Mouse (Mus musculus) gastrocnemius, postnatal 14 days (tissue): ENCODE measurements around the gene Gabbr2. TPM values are rescaled to one million over a fixed set of nuclear protein-coding genes. Genes with fewer than 3 reads are reported as not detected.

ENCODE experiments used
- DNase-seq: peaks from one replicate; pipeline ENCODE4 v3.0.0; 2021; ENCODE audit warnings: mixed read lengths
- intact Hi-C: fragments of 180-260 bp; cut with DNase I; formaldehyde crosslinking; loops from one replicate; pipeline ENCODE4 v1.15.1; 2025; ENCODE audit warnings: low total_unique reads
- total RNA-seq, 2 experiments: library from RNA; stranded (reverse); gene quantifications; 2 replicates each; pipeline ENCODE4 v1.2.3; 2021

The Gabbr2 gene
- total RNA-seq, 2 experiments from 2014 or later = 0.14 to 0.20 TPM

DNA sequence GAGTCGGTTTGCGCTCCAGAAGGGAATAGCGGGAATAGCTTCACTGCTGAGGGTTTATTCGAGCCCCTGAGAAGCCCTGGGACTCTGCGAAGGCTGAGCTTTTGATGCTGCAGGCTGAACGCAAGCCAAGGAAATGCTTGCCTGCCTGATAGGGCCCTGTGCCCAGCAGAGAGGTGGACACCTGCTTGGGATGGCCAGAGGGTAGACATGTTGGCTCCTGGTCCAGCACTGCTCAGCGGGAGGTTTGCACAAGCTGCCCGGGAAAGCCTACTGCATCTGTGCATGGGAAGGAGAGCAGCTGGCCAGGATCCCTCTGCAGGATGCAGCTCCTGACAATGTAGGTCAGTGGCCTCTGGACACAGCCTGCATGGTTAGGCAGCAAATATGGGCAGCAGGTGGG lies 301.1 kb downstream of the Gabbr2 start:
- no peak for DNase-seq
- intact Hi-C loops = loop anchor here (5.0 to 10.0 kb wide), 3 partner anchors 144 to 347 kb away; no protein-coding TSS in a partner anchor

DNA sequence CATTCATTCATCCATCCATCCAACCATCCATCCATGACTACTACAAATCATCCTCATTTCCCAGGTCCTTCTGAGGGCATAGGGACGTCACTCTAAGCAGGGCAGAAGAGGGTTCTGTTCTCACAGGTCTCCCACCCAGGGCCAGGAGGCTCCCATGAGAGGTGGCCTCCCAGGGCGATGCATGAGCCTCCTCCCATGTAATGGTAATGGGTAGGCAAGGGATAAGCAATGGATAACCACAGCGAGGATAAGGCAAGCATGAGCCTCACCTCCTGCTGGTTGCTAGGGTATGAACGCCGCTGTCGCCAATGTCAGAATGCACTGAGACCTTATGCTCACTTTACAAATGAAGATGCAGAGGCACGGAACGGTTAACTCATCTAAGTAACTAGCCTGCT lies 301.7 kb downstream of the Gabbr2 start:
- intact Hi-C loops = loop anchor here (5.0 to 10.0 kb wide), 3 partner anchors 145 to 347 kb away; no protein-coding TSS in a partner anchor
- DNase-seq = no peak

DNA sequence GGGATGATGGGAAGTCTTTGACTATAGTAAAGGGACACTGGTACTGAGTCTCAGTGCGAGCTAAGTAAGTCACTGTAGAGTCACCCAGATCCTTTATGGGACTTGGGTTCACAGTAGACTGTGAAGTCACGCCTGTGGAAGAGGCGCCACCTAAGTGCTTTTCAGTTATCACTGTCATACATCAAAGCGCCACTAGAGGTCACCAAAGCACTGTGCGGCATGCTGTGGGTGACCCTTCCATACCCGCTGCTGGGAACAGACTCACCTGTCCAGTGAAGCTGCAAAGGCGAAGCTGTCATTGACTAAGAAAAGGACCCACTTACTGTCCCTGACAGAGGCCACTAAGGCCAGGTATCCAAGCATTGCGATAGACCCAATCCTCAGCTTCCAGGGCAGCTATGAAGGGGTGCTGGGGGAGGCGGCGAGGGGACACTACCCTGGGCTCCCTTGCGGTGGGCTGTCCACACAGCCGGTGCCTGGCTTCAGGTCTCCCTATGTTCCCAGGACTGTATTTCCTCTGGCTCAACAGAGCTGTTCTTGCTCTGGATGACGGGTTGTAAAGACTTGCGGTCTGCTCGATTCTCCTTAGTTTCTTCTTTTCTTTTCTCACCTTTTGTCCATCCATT lies 302.2 kb downstream of the Gabbr2 start:
- intact Hi-C loops = loop anchor here (5.0 to 10.0 kb wide), 3 partner anchors 145 to 348 kb away; no protein-coding TSS in a partner anchor

DNA sequence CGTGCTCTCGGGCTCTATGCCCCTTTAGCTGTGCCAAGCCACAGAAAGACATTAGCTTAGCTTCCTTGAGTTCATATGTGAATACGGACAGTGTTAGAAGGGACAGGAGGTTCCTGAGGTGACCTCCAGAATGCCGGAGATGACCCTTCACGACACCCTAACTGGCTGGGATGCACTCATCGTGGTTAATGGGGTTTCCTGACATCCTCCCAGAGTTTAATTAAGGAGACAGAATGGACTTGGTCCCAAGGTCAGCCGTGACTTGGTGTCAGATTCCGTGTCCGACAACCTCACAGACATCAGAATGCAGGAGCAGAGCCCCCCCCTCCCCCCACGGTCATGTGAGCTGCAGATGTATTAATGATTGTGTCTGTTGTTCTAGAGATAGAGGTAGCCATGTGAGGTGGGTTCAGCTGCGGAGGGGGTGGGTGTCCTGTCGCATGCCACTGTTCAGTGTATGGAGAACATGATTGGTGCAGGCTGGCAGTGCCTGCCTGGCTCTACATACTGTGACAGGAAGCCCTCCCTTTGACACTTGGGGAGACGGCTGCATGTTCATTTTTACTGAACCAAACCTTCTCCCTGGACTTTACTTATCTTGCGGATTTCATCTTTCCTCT lies 303.4 kb downstream of the Gabbr2 start:
- no peak for DNase-seq

More for the DNA sequence above, 302.2 kb downstream of the Gabbr2 start:
- DNase-seq = peak; percentile 56

DNA sequence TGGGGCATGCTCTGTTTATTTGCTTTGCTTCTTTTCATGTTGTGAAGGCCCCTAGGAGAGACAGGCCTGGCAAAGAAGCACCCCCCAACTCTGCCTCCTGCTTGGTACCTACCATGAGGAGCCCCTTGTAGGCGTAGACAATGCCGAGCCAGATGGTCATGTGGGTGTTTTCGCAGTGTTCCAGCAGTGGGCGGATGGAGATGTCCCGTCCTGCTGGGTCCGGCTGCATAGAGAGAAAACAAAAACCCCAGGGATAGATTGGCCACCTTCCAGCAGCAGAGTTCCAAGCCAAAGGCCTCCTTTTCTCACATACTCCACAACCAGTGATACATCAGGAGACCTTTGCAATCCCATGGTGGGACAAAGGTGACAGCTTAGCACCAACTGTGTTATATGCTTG lies 307.5 kb downstream of the Gabbr2 start:
- intact Hi-C loops = no loop called here
- DNase-seq = peak; percentile 31

More for the DNA sequence above, 303.4 kb downstream of the Gabbr2 start:
- intact Hi-C loops = no loop called here

DNA sequence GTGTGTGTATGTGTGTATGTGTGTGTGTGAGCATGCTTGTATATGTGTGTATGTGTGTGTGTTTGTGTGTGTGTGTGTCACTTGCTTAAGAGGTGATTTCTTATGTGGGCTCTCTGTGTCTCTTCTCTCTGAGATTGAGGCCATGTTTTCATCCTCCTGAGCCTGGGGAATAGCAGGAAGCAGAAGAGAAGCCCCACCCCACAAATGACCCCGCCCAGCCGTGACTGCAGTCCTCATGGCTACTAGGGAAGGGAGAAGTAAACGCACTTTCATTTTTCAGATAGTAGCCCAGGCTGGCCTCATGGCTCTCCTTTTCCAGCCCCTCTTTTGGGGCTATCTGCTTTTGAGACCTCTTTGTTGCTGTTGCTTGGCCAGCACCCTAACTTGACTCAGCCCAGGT lies 315.0 kb downstream of the Gabbr2 start:
- intact Hi-C loops = no loop called here
- DNase-seq = no peak

DNA sequence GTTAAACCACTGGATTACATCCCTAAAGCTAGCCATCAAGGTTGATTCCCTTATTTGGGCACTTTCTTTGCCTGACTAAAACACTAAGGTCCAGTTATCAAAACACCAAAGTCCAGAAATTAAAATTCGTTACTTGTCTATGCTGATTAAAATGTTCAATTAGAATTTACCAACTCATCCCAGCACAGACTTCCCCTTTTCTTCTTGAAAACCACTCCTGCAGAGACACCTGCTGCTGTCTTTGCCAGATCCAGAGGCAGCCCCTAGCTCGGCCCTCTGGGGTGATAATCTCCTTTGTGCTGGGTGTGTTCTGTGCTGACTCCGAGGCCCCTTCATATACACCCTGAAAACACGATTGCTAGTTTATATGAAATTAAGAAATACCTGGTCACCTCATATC lies 315.7 kb downstream of the Gabbr2 start:
- DNase-seq = no peak
- intact Hi-C loops = no loop called here

DNA sequence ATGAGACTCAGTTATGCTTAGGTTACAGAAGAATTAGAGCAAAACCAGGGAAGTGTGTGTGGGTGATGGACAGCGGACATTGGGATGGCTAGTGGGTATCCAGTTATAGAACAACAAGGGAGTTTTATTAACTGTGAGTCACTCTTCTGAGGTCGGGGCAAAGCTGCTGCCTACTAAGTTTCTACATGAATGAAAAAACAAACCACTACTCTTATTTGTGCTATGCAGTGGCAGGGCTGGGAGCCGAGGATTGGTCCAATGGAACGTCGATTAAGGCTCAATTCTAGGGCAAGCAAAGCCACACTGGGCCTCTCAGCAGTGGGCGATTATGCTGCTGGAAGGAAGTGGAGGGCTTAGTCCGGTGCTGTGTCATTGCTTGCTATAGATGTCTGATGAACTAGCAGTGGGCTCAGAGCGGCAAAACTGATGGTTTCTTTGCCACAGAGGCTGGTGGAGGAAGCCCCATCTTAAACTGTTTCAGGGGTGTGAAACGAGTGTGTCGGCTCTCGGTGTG lies 316.3 kb downstream of the Gabbr2 start:
- intact Hi-C loops = no loop called here
- no peak for DNase-seq

DNA sequence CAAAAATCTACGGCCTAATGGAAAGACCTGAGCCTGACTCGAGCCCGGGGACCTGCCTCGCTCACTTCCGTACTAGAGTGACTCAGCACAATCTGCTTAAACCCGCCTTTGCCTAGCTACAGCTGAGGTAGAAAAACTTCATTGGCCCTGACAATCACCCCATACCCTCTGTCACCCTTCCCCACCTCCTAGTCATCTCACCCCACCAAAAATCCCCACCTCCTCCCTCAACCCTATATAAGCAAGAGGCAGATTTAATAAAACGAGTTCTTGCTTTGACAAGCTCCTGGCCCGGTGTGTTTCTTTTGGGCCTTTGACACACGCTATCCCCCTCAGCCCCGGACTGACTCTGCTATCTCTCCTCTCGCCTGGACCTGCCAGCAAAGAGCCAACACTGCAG lies 323.1 kb downstream of the Gabbr2 start:
- no peak for DNase-seq
- intact Hi-C loops = loop anchor here (10.0 kb wide), 1 partner anchor 164 kb away; no protein-coding TSS in a partner anchor

DNA sequence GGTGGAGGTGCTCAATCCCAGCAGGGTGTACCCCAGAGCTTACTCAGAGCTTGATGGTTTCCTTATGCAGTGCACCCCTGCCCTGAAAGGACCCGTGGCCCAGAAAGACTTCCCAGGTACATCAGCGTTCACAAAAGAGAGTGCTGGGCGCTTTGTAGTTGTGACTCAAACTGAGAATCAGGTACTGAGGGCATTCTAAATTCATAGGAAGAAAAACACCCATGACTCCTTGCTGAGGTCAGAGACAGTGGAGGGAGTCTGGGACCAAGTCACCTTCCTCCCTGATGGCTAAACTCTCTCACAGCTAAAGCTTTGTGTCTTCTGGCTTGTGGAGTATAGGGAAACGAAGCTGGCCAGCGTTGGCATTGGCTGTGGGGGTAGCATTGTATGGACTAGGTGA lies 325.3 kb downstream of the Gabbr2 start:
- DNase-seq = no peak
- intact Hi-C loops = loop anchor here (10.0 kb wide), 1 partner anchor 162 kb away; no protein-coding TSS in a partner anchor

DNA sequence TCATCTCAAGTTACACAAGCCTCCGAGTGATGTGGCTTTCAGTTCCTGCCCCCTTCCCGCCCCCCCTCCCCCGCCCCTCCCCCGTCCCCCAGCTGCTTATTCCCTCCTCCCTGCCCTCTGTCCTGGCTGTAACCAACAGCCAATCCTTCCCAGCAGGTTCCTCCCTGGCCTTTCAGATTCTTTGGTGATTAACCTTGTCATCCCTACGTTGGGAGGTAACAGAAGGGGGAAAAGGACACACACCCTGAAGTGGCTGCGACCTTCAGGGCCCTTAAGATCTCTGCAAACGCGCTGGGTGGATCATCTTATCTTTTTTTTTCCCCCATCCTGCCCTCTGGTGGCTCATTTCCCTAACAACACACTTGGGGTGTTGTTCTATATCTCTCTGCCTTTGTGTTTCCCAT lies 326.3 kb downstream of the Gabbr2 start:
- intact Hi-C loops = loop anchor here (10.0 kb wide), 1 partner anchor 161 kb away; no protein-coding TSS in a partner anchor
- DNase-seq = no peak

DNA sequence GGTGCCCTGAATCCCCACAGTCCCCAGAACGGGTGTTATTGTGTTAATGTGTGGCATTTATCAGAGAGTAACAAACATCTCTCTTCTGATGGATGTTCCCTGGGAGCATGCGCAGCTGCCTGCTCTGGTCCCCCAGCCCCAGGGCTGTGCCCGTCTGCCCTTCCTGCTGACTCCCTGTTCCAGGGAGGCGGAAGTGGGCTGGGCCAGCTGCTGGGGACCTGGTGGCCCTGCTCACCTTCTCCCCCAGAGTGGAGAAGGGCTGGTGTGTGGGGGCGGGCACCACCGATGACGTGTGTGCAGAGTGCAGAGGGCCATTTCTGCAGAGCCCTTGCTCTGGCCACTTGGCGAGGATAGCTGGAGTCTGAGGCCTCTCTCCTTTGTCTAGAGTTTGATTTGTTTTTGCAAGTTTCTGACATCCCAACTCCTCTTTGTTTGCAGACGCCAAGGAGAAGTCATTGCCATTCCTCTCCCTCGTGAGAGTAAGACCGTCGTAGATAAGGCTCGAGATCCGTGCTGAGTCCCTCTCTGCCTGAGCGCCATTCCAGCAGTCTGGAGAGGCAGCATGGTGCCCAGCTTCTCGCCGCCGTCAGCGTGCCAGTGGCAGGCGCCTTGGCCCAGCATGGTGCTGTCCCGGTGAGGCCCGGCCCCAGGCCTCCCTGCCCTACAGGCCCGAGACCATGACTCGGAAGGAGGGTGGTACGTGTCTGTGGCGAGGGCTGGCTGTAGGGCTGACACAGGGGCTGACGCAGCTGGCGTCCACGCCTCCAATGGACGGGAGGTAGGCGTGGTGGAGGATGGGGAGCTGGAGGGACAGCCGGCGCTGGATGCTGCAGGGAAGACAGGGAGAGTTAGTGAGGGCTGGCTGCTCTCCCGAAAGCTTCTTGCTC lies 327.3 kb downstream of the Gabbr2 start:
- intact Hi-C loops = loop anchor here (10.0 kb wide), 1 partner anchor 160 kb away; no protein-coding TSS in a partner anchor
- peak; percentile 83 for DNase-seq

DNA sequence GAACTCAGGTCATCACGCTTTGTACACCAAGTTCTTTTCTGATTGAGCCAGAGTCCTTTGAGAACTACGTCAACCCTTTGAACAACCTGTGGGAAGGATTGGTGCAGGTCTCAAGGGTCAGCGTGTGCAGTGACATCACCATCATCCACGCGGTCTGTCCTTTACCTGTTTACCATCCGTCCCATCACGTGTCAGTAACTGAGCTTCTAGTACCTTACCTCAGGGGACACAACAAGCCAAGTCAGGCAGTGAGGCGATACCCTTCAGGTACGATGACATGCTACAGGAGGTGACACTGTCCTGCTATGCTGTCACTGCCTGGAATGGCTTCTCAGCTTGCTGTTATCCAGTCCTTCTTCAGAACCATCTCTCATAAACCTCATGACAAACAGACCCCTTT lies 330.2 kb downstream of the Gabbr2 start:
- intact Hi-C loops = loop anchor here (10.0 kb wide), 1 partner anchor 157 kb away; no protein-coding TSS in a partner anchor
- DNase-seq = no peak

DNA sequence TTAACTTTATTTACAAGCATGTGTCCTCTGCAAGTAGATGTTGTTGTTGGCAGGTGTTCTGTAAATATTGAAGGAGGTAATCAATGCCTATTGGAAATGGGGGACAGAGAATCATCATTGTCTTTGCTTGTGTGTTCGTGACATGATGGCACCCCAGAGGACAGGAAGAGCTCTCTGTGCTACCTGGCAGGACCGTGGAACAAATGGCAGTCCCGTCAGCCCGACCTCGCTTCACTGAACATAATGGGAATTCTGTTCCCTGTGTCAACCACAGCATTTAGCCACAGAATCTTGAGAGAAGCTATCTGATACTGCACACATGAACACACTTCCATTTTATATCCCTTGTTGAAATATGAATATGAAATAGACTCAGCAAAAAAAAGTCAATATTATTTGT lies 332.7 kb downstream of the Gabbr2 start:
- no peak for DNase-seq
- intact Hi-C loops = no loop called here

DNA sequence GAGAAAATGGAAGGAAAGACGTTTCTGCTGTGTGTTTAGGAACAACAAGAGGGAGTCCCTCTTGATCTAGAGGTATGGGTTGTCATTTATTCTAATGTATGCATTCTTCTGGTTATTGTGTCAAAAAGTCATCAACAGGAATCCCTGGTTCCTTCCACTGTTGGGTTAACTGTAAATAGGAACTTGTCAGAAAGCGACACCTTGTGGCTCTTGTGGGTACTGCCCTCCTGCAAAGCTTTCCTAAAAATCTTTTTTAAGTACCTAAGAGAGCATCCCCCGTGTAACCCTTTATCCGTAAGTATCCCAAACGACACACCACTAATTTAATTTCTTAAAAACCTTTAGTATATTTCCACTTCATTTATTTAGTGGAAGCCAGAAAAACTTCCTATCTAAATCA lies 334.6 kb downstream of the Gabbr2 start:
- intact Hi-C loops = loop anchor here (2.0 kb wide), 1 partner anchor 44 kb away; no protein-coding TSS in a partner anchor
- DNase-seq = peak; percentile 60

DNA sequence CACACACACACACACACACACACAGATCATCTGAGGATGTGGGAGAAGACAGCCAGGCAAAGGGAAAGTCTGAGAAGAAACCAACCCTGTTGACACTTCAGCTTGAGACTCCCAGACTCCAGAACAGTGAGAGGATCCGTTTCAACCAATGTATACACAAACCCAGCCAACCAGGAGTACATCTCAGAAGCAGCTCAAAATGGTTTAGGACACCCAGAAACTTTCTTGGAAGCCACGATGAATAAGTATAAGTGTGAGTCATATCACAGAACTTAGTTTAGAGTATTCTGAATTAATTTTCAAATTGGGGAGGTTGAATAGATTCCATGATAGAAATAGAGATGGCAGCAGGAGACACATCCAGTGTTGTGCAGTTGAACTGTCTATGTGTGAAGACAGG lies 335.7 kb downstream of the Gabbr2 start:
- no peak for DNase-seq
- intact Hi-C loops = loop anchor here (2.0 kb wide), 1 partner anchor 43 kb away; no protein-coding TSS in a partner anchor

DNA sequence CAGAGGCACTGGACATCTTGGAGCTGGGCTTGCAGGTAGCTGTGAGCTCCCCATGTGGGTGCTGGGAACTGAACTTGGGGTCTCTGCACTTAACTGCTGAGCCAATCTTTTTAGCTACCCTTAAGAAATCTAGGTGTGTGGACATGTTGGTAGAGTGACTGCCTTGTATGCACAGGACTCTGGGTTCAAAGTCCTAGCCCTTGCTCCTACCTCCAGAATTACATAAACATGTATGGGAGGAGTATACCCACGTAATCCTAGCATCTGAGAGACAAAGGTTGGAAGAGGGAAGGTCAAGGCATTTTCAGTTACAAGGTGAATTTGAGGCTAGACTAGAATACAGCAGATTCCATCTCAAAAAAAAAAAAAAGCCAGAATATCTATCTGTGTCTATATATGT lies 336.4 kb downstream of the Gabbr2 start:
- DNase-seq = no peak
- intact Hi-C loops = no loop called here

DNA sequence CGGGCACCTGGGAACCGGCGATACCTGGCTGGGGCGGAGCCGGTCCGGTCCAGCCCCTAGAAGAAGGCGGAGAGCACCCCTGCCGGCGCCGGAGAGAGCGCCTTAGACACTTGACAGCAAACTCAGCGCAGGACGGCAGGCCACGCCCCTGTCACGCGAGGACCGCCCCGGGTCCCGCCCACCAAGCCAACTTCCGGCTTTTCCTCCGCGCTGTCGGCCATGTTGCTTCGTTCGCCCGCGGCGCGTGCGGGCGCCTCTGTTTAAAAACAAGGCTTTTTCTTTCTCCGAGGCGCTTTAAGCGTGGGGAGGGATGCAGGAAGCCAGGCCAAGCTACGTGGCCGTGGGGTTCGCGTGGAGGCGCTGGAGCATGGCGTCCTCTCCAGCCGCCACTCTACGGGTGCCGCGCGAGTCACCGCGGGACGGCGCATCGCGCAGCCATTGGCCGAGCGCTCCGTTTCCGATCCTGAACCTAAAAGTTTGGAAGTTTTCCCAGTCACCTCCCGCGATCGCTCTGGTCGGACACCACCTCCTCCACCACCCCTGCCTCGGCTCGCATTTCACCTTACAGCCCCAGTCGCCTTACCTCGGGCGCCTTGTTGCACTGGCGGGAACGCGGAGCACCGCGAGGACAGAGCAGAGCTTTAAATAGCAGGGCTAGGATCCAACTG lies 341.5 kb downstream of the Gabbr2 start, which contains the start of gene Tbc1d2:
TSS of gene Tbc1d2 (minus strand) at position 124 of the 668 bp plus-strand sequence.
- intact Hi-C loops = no loop called here

DNA sequence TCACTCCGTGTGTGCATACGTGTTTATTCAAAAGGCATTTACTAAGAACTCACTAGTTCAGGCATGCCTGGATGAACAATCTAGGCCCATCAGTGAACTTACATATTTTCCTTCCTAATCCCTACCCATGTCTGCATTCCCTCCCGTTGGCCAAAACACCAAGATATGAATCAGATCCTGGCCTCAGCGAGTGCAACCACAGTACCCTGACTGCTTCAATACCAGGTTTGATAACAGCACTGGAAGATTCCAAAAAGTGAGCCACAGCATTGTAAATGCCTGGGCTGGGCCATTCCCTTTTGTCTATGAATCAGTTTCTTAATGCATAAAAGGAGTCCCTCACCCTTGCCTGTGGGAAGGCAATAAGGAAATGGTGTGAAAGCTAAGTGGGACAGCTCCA lies 342.5 kb downstream of the Gabbr2 start:
- DNase-seq = no peak
- intact Hi-C loops = no loop called here

More for the DNA sequence above, 341.5 kb downstream of the Gabbr2 start, which contains the start of gene Tbc1d2:
- peak; percentile 93 for DNase-seq
